Mouse (Mus musculus): Measurements from ENCODE around the gene Sema4f. TPM values are rescaled to one million over a fixed set of nuclear protein-coding genes. Genes with fewer than 3 reads are reported as not detected.

The Sema4f gene
- total and polyA plus RNA-seq, 2 experiments: not detected

DNA sequence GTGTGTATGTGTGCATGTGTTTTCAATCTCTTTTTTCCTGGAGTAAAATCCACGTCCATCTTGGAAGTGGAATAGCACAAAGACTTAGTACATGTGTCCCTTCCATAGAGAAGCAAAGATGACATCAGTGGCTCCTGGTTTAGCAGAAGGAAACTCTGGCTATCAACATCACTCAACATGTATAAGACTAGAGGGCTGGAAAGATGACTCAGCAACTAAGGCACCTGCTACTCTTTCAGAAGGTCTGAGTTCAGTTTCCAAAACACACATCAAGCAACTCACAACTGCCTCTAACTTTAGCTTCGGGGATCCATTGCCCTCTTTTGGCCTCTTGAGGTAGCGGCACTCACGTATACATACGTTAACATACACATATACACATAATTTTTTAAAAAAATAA lies 28.3 kb downstream of the Sema4f start:
- Histone ChIP-seq H3K79me2 (ENCODE audit: control insufficient read depth, insufficient read depth, low read length) (no peaks in the 10 kb centered on the region), H3K27ac (replicated peaks; ENCODE audit: insufficient read depth, low read depth, low read length) (no peak overlapping the region), H3K9ac (ENCODE audit: low read depth, low read length) (no peak overlapping the region), H3K36me3 (ENCODE audit: control insufficient read depth, insufficient read depth, low read length) (no peaks in the 10 kb centered on the region), H3K4me1 (ENCODE audit: control insufficient read depth, insufficient read depth, low read length) (no peaks in the 10 kb centered on the region), H3K27me3 (ENCODE audit: control insufficient read depth, insufficient read depth, low read length) (no peaks in the 10 kb centered on the region), H3K4me3 (ENCODE audit: insufficient read depth, low read depth, low read length) (no peak overlapping the region)
- TF ChIP-seq POLR2A (IDR thresholded peaks at IDR 0.05; ENCODE audit: extremely low read depth, insufficient read depth, low read length): no peak
- no peak for TF ChIP-seq CTCF (IDR thresholded peaks at IDR 0.05; ENCODE audit: low read depth, low read length)
- 92% methylated on average over 5 of the region's 5 CpGs for whole genome bisulfite sequencing
- no peak for DNase-seq (ENCODE audit: extremely low read depth, low read depth, low spot score)

DNA sequence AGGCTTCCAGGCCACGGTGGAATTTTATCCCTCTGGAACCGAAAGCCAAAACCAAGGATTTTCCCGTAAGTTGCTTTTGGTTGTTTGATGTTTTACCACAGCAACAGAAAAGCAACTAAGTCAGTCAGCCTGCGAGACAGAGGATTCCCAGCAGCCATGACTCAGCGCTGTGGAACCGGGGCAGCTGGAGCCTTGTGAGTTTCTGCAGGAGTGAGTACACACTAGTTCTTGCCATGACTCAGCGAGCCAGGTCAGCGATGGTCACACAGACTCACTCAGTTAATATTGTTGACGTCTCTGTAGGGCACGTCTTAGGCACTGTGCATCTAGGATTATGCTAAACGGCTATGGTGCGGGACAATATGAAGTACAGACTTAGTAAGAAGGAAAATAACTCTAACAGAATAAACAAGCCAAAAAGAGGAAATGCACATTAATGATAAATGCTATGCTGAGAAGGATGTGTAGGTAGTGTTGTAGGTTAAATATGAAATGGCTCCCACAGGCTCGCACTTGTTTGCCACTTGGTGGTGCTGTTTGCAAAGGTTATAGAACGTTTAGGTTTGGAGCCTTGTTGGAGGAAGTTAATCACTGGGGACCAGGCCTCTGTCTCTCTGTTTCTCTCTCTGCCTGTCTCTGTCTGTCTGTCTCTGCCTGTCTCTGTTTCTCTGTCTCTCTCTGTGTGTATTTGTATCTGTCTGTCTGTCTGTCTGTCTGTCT lies 30.3 kb downstream of the Sema4f start:
- no peak overlapping the region for H3K4me3 ChIP-seq (ENCODE audit: insufficient read depth, low read depth, low read length)
- H3K4me1 ChIP-seq (ENCODE audit: control insufficient read depth, insufficient read depth, low read length): no peaks in the 10 kb centered on the region
- TF ChIP-seq POLR2A (IDR thresholded peaks at IDR 0.05; ENCODE audit: extremely low read depth, insufficient read depth, low read length) (no peak), CTCF (IDR thresholded peaks at IDR 0.05; ENCODE audit: low read depth, low read length) (peak; percentile 40)
- H3K9ac ChIP-seq (ENCODE audit: low read depth, low read length): no peak overlapping the region
- no peaks in the 10 kb centered on the region for H3K36me3 ChIP-seq (ENCODE audit: control insufficient read depth, insufficient read depth, low read length)
- DNase-seq (ENCODE audit: extremely low read depth, low read depth, low spot score): no peak
- no peaks in the 10 kb centered on the region for H3K27me3 ChIP-seq (ENCODE audit: control insufficient read depth, insufficient read depth, low read length)
- H3K79me2 ChIP-seq (ENCODE audit: control insufficient read depth, insufficient read depth, low read length): no peaks in the 10 kb centered on the region
- WGBS: 60% methylated on average over 14 of the region's 14 CpGs
- no peak overlapping the region for H3K27ac ChIP-seq (replicated peaks; ENCODE audit: insufficient read depth, low read depth, low read length)

DNA sequence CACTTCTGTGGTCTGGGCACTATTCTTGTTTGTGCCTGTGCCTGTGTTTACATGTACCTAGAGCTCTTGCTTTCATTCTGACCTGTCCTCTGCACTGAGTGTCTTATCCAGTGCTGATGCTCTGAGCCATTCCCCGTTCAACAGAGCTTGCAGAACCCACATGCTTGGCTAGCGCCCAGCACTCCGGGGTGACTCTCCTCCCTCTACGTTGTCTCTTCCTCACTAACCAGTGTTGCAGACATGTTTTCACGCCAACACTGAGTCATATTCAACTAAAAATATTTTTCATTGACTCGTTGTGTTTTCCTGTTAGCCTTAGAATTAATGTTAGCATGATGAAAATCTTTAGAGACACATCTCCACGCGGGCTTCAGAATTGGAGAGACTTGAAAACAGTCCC lies 31.5 kb downstream of the Sema4f start:
- Histone ChIP-seq H3K27ac (replicated peaks; ENCODE audit: insufficient read depth, low read depth, low read length) (no peak overlapping the region), H3K79me2 (ENCODE audit: control insufficient read depth, insufficient read depth, low read length) (no peaks in the 10 kb centered on the region), H3K27me3 (ENCODE audit: control insufficient read depth, insufficient read depth, low read length) (no peaks in the 10 kb centered on the region), H3K4me1 (ENCODE audit: control insufficient read depth, insufficient read depth, low read length) (no peaks in the 10 kb centered on the region), H3K36me3 (ENCODE audit: control insufficient read depth, insufficient read depth, low read length) (no peaks in the 10 kb centered on the region), H3K4me3 (ENCODE audit: insufficient read depth, low read depth, low read length) (no peak overlapping the region), H3K9ac (ENCODE audit: low read depth, low read length) (no peak overlapping the region)
- 73% methylated on average over 8 of the region's 8 CpGs for WGBS
- no peak for TF ChIP-seq CTCF (IDR thresholded peaks at IDR 0.05; ENCODE audit: low read depth, low read length)
- no peak for DNase-seq (ENCODE audit: extremely low read depth, low read depth, low spot score)

DNA sequence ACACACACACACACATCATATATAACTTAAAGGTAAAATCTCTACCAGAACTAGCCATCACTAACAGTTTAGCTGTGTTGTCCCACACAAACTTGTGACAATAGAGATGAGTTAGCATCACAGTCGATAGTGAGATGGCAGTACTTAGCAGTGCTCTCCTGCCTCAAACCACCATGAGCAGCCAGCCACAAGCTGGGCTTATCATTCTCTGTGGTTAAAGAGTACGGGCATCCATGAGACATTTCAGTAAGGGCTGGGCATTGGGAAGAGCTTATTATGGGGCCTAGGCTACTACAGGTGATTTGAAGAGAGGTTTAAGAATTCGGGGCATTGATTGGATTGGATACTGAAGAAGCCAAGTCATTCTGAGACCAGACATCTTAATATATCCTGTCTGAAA lies 32.6 kb downstream of the Sema4f start:
- no peak overlapping the region for H3K9ac ChIP-seq (ENCODE audit: low read depth, low read length)
- H3K79me2 ChIP-seq (ENCODE audit: control insufficient read depth, insufficient read depth, low read length): no peaks in the 10 kb centered on the region
- no peaks in the 10 kb centered on the region for H3K27me3 ChIP-seq (ENCODE audit: control insufficient read depth, insufficient read depth, low read length)
- 86% methylated on average over 3 of the region's 3 CpGs for WGBS
- no peak for DNase-seq (ENCODE audit: extremely low read depth, low read depth, low spot score)
- H3K4me3 ChIP-seq (ENCODE audit: insufficient read depth, low read depth, low read length): no peak overlapping the region
- H3K36me3 ChIP-seq (ENCODE audit: control insufficient read depth, insufficient read depth, low read length): no peaks in the 10 kb centered on the region
- TF ChIP-seq POLR2A (IDR thresholded peaks at IDR 0.05; ENCODE audit: extremely low read depth, insufficient read depth, low read length) (no peak), CTCF (IDR thresholded peaks at IDR 0.05; ENCODE audit: low read depth, low read length) (no peak)
- no peak overlapping the region for H3K27ac ChIP-seq (replicated peaks; ENCODE audit: insufficient read depth, low read depth, low read length)
- H3K4me1 ChIP-seq (ENCODE audit: control insufficient read depth, insufficient read depth, low read length): no peaks in the 10 kb centered on the region

DNA sequence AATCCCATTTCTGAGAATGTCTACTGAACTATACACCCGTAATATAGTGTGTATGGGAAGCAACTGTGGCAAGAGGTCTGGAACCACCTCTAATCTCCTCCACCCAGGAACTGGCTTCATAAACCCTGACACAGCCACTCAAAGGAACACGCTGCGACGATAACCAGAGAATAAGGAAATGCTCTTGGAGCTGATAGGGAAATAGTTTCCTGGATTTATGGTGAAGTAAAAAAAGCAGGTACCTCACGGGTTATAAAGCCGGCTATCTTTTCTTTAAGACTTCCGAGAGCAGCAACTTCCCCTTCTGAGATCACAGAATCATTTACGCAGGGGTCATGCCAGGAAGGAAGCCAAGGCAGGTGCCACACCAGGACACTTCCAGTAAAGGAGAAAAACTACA lies 37.0 kb downstream of the Sema4f start:
- Histone ChIP-seq H3K36me3 (ENCODE audit: control insufficient read depth, insufficient read depth, low read length) (no peaks in the 10 kb centered on the region), H3K4me3 (ENCODE audit: insufficient read depth, low read depth, low read length) (no peak overlapping the region), H3K27ac (replicated peaks; ENCODE audit: insufficient read depth, low read depth, low read length) (no peak overlapping the region), H3K27me3 (ENCODE audit: control insufficient read depth, insufficient read depth, low read length) (no peaks in the 10 kb centered on the region; the same call in 1 of the 2 replicates), H3K79me2 (ENCODE audit: control insufficient read depth, insufficient read depth, low read length) (no peaks in the 10 kb centered on the region), H3K4me1 (ENCODE audit: control insufficient read depth, insufficient read depth, low read length) (no peaks in the 10 kb centered on the region), H3K9ac (ENCODE audit: low read depth, low read length) (no peak overlapping the region)
- no peak for TF ChIP-seq POLR2A (IDR thresholded peaks at IDR 0.05; ENCODE audit: extremely low read depth, insufficient read depth, low read length)
- TF ChIP-seq CTCF (IDR thresholded peaks at IDR 0.05; ENCODE audit: low read depth, low read length): no peak
- WGBS: 64% methylated on average over 8 of the region's 8 CpGs
- no peak for DNase-seq (ENCODE audit: extremely low read depth, low read depth, low spot score)

DNA sequence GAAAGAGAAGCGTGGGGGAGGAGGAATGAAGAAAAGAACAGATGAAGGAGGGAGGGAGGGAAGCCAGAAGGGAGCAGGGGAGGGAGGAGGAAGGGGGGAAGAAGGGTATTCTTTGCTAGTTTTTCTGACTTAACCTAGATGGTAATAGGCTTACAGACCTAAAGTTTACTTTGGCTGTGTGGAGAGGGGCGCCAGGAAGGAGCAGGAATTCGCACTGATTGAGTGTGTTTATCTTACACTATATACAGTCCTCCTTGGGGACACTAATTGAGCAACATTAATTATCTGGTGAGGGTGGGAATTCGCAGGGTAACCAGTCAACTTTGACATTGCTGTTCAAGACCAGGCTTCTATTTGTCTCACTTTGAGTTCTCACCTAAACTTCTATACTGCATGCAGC lies 40.8 kb downstream of the Sema4f start:
- Histone ChIP-seq H3K27ac (replicated peaks; ENCODE audit: insufficient read depth, low read depth, low read length) (no peak overlapping the region), H3K36me3 (ENCODE audit: control insufficient read depth, insufficient read depth, low read length) (no peaks in the 10 kb centered on the region), H3K9ac (ENCODE audit: low read depth, low read length) (no peak overlapping the region), H3K79me2 (ENCODE audit: control insufficient read depth, insufficient read depth, low read length) (no peaks in the 10 kb centered on the region), H3K4me1 (ENCODE audit: control insufficient read depth, insufficient read depth, low read length) (no peaks in the 10 kb centered on the region), H3K27me3 (ENCODE audit: control insufficient read depth, insufficient read depth, low read length) (no peaks in the 10 kb centered on the region; the same call in 1 of the 2 replicates), H3K4me3 (ENCODE audit: insufficient read depth, low read depth, low read length) (no peak overlapping the region)
- no peak for TF ChIP-seq CTCF (IDR thresholded peaks at IDR 0.05; ENCODE audit: low read depth, low read length)
- no peak for TF ChIP-seq POLR2A (IDR thresholded peaks at IDR 0.05; ENCODE audit: extremely low read depth, insufficient read depth, low read length)
- no peak for DNase-seq (ENCODE audit: extremely low read depth, low read depth, low spot score)
- 50% methylated on average over 4 of the region's 4 CpGs for WGBS

Data from liver, adult 2 months (tissue).